Mouse (Mus musculus): ENCODE measurements around the gene Ifitm10.

GRCm38 (mm10) chr7:142409603-142410002 is 36.0 kb upstream of the Ifitm10 start:
- TF ChIP-seq CTCF (IDR thresholded peaks at IDR 0.05; ENCODE audit: low read depth) (no peak), EP300 (IDR thresholded peaks at IDR 0.05; ENCODE audit: low read depth) (no peak)
